Mouse (Mus musculus) erythroid progenitor cell, adult 5-6 weeks (primary cell): ENCODE measurements around the gene Gm20479. TPM values are rescaled to one million over a fixed set of nuclear protein-coding genes. Genes with fewer than 3 reads are reported as not detected.

Experiments used
- ATAC-seq: replicated peaks from 2 replicates; pipeline ENCODE4 v1.8.0; 2016; ENCODE audit warnings: moderate number of reproducible peaks, mild to moderate bottlenecking, moderate TSS enrichment, inconsistent platforms; ENCODE audit not compliant: poor library complexity, low FRiP score, severe bottlenecking
- total RNA-seq, 2 experiments: library from RNA; stranded (forward) in 1 of 2; stranded (reverse) in 1 of 2; fragments of 150-400 nt in 1 of 2; fragments of 186-747, 209-891 nt in 1 of 2; gene quantifications; 2 replicates each; pipeline versions ENCODE4 v1.2.3 to v1.2.4; 2015 to 2017; ENCODE audit warnings: low replicate concordance in 2 of 2

Gene Gm20479
- total RNA-seq, 2 experiments from 2014 or later = 8.0 TPM; not detected in 1

DNA sequence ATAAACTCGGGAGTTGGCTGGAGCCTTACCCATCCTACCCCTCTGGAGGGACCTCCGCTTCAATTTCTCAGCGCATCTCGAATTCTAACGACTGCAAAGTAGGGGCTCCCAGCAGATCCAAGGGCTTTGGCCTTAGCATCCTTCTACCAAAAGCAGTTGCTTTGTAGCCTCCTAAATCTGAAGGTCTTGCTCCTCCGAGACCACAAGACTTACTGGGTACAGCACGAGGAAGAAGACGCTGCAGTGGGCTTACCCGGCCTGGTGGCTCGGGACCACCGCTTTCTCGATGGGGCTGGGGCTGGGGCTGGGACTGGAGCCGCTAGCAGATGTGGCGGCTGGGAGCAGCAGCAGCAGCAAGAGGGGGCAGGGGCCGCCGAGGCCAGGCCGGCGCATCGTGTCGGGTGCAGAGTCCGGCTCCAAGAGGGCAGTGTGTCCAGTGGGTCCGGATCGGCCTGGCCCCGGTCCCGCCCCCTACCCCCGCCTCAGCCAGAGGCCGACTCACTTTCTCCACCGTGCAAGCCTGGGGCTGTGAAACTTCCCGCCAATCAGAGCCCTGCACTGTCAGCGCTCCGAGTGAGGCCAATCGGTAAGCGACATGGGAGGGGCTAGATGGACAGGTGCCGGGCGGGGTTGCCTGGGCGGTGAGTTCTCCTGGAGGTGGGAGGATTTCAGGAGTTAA is 19.9 kb downstream of the Gm20479 start, which contains the start of gene Ltbp4:
Ltbp4 (minus strand) TSS at position 518 of the 679 bp plus-strand sequence.
- no peak for ATAC-seq

DNA sequence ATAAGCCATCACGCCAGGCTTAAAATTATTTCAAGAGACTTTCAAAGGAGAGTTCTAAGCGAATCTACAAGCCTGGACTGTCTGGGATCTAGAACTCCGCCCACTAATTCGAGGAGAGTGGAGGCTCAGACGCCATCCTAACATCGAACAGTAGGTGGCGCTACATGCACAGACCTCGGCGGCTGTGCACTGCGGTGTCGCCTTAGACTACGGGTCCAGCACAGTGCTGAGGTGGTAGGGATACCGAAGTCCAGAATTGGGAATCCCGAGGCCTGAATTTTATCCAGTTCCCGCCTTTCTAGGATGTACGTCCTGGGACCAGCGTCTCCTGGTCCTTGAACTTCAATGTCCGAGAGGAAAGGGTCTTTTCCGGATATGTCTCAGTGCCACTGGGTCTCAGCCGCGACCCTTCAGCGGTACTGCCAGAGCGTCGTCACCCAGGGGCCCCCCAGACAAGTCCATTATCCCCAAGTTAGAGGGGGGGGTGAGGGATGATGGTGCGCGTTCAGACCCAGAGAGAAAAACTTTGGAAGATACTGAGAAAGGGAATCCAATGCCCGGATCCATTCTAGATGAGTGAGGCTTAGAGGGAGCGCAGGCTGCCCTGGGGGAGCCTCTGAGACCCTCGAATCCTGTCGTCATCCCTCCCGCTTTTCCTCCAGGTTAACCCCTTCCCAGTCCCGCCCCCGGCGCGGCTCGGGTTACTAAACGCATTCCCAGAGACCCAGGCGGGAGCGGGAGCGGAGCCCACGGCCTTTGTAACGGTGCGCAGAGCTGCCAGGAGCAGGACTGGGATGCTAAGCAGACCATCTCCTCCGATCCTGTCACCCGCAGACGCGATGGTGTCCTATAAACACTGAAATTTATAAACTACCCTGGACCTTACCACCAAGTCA is 21.0 kb downstream of the Gm20479 start:
- ATAC-seq = peak; percentile 82

GRCm38 (mm10) chr7:27335011-27335720 is 22.1 kb downstream of the Gm20479 start:
- no peak for ATAC-seq

DNA sequence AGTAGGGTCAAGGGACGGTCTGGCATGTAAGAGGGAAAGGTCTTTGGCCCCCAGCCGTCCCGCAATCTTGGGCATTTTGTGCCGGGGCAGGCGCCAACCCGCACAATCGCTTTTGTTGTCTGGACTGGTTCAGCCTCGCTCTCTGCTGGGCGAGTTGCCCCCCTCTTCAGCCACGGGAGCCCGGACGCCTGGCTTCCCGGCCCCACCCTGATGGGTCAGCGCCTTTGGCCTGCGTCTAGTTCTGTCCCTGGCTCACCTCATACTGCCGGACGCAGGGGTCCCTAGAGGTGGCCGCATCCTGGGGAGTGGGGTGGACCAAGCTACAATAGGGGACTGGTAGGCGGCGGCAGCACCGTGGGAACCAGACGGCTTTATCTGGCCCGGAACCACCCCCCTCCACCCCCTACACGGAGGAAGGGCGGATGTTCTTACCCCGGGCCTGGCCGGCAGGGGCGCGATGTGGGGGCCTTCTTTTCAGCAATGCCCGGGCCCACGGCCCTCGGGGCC is 22.8 kb downstream of the Gm20479 start:
- ATAC-seq = no peak

GRCm38 (mm10) chr7:27333316-27333941 is 23.8 kb downstream of the Gm20479 start:
- ATAC-seq = no peak

- ATAC-seq = no peak
Measured at GRCm38 (mm10) chr7:27332353-27333199, 24.6 kb downstream of the Gm20479 start.

DNA sequence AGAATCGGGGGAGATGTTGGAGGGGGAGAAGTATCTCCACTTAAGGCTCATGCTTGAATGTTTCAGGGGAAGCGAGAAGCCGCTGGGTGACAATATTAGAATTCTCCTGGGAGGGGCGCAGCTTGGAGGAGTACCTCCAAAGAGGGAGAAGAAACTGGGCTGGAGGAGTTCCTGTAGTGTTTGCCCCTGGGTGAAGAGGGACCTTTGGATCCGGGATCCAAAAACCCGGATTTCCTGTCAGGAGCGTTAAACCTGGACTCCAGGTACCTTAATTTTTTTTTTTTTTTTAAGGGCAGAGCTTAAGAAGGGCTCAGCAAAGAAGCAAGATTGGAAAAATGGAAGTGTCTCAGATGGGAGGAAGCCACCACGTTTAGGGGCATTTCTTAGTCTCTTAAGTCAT is 25.4 kb downstream of the Gm20479 start:
- ATAC-seq = no peak

GRCm38 (mm10) chr7:27331541-27331851 is 25.7 kb downstream of the Gm20479 start:
- ATAC-seq = no peak

DNA sequence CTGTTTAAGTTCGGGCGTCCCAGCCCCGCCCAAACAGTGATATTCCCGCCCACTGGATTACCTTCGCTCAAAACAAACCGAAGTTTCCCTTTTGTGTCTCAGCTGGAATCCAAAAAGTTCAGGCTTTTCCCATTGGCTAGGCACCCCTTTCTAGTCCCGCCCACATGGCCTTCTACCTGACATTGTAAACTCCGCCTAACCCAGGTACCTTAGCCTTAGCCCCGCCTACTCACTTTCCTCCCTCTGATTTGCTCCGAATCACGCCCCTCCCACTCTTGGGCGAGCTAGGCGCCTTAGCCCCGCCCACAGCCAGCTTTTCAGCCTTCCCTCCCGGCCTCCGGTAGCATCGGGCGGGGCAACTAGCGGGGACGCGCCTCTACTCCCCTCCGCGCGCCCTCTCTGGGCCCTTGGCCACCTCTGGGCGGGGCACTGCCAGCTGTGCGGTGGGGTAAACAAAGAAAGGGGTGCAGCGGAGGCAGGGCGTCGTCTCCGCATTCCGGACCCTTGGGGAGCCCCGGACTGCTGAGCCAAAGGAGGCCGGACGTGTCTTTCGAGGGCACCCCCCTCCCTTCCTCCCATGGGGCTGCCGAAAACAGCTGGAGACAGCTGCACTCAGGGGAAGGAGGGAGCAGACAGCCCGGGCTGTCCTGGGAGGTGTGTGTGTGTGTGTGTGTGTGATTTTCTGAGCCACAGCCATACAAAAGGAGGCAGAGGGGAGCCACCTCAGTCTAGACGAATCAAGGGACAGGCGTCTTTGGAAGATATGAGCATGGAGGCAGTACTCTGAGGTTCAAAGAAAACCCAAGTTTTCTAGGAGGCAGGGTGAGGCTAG is 26.3 kb downstream of the Gm20479 start:
- ATAC-seq = peak; percentile 65

DNA sequence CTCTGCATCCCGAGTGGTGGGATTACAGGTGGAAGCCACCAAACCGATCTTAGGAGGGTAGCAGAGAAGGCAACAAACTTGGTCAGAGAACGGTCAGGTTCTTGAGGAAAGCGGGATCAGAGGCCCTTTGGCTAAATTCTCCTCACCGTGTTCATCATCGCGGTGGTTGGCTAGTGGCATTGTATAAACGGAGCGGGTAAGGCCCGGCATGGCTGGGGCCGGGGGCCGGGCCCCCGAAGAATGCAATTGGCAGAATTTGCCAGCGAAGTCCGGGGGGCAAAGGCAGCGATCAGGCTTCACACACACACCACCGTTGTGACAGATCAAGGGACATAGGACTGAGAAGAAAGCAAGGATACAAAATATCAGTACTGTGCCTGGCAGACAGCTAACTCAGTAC is 27.2 kb downstream of the Gm20479 start:
- no peak for ATAC-seq

DNA sequence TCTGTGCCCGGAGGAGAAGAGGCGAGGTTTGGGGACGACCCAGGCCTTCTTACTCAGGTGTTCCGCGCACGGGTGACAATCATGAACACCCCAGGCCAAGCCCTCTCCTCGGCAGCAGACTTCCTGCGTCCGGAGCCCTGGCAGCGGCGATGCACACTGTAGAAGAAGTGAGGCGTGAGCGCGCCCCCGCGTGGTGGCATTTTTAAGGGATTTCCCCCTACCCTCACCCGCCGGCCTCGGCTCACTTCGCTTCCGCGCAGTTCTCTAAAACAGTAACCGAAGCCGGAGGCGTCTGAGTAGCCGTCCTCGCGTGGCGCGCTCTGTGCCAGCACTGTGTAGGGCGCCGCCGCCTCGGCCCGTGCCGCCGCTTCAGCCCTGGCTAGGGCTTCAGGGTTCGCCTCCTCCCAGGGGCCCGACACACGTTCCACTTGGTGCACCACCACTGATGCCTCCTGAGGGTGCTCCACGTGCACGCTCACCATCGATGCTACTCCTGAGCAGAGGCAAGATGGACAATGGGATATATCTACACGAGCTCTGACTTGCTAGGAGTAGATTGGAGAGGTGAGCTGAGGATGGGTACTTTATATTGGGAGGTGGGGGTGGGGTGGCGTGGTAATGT is 27.8 kb downstream of the Gm20479 start:
- no peak for ATAC-seq

DNA sequence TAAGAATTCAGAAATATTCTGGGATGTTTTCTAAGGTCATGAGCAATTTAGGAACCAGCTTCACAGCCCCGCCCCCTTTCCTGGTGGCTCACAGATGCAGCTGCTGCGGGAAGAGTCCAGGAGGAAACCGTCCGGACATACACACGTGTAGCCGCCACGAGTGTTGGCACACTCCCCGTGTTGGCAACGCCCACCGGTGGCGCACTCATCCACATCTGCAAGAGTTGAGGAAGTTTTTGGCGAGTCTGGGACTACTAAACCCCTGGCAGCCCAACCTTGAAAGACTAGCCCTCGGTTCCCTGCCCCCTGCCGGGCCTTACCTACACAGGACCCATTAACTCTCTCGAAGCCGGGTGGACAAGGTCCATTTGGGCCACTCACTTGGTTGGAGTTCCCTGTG is 28.6 kb downstream of the Gm20479 start:
- no peak for ATAC-seq

- ATAC-seq = no peak
Measured at GRCm38 (mm10) chr7:27328161-27328560, 29.1 kb downstream of the Gm20479 start.

- no peak for ATAC-seq
Measured at GRCm38 (mm10) chr7:27327500-27327899, 29.7 kb downstream of the Gm20479 start.

GRCm38 (mm10) chr7:27326101-27326880 is 30.9 kb downstream of the Gm20479 start:
- ATAC-seq = no peak

DNA sequence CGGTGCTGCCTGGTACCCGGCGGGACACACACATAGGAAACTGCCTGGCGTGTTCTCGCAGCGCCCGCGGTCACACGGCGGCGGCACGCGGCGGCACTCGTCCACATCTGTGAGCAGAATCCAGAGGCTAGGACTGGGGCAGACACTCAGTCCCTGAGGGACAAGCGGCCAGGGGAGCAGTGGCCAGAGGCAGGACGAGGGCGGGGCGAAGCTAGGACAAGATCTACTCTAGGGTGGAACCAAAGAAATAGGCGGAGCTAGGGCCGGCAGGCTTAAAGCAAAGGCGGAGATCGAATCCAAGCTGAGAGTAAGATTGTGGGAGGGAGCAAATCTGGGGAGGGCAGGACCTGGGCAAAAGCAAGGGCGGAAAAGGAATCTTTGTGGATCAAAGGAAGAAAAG is 31.5 kb downstream of the Gm20479 start:
- no peak for ATAC-seq

DNA sequence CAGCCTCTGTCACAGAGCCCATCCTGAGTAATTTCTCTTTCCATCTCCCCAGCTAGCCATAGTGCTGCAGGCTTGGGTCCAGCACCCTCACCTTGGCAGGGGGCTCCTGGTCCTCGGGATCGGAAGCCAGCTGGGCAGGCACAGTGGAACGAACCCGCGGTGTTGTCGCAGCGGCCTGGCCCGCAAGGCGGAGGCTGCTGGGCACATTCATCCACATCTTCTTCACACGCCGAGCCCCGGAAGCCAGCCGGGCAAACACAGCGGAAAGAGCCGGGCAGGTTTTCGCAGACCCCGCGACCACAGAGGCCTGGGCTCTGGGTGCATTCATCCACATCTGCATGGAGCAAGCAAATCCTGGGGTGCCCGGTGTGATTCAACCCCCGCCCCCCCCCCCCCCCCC is 32.3 kb downstream of the Gm20479 start:
- no peak for ATAC-seq
